Mouse (Mus musculus) liver, embryonic 16.5 days (tissue): ENCODE measurements around the gene Olfr522. TPM values are rescaled to one million over a fixed set of nuclear protein-coding genes. Genes with fewer than 3 reads are reported as not detected.

ENCODE experiments used
- ATAC-seq: fragments of 200-750 bp; cut with Nextera tagmentation; 2 replicates; pipeline ENCODE4 v1.8.0; 2017; ENCODE audit warnings: low read depth, mild to moderate bottlenecking, moderate number of reproducible peaks, moderate library complexity
- H3K27ac ChIP-seq: fragments of 300-500 bp; sonication (generic); 2 replicates; pipeline ENCODE4 v1.5.1; 2014; ENCODE audit warnings: mild to moderate bottlenecking, low read length
- H3K27me3 ChIP-seq: fragments of 300-500 bp; sonication (generic); 2 replicates; pipeline ENCODE4 v1.6.1; 2014; ENCODE audit warnings: low read depth, low read length, mixed read lengths; ENCODE audit not compliant: control insufficient read depth, insufficient read depth
- H3K36me3 ChIP-seq: fragments of 300-500 bp; sonication (generic); 2 replicates; pipeline ENCODE4 v1.6.1; 2014; ENCODE audit warnings: mild to moderate bottlenecking; ENCODE audit not compliant: control insufficient read depth, insufficient read depth
- H3K4me1 ChIP-seq: fragments of 300-500 bp; sonication (generic); 2 replicates; pipeline ENCODE4 v1.6.1; 2014; ENCODE audit warnings: low read depth, low read length, mixed read lengths; ENCODE audit not compliant: control insufficient read depth
- H3K4me2 ChIP-seq: fragments of 300-500 bp; sonication (generic); 2 replicates; pipeline ENCODE4 v1.6.1; 2014; ENCODE audit warnings: low read depth, low read length, mixed read lengths
- H3K4me3 ChIP-seq: fragments of 300-500 bp; sonication (generic); 2 replicates; pipeline ENCODE4 v1.5.1; 2014; ENCODE audit warnings: low read depth, mild to moderate bottlenecking, low read length
- H3K9ac ChIP-seq: fragments of 300-500 bp; sonication (generic); 2 replicates; pipeline ENCODE4 v1.6.1; 2014; ENCODE audit warnings: low read depth, low read length
- H3K9me3 ChIP-seq: fragments of 300-500 bp; sonication (generic); replicated peaks from 2 replicates; pipeline ENCODE4 v1.6.1; 2016; ENCODE audit warnings: low read length; ENCODE audit not compliant: control insufficient read depth
- WGBS: fragments of 180-500 bp; shearing (Covaris S2); extraction: QIAGEN DNeasy Blood & Tissue Kit; methylation state at CpG from one replicate; pipeline ENCODE4 v1.1.7; 2014; ENCODE audit not compliant: insufficient replicate concordance; 5-methylcytosine and 5-hydroxymethylcytosine counted together
- polyA plus RNA-seq: library from polyadenylated mRNA; unstranded; fragments of >200 nt; fragmentation: Nextera tagmentation; extraction: Ambion mirVana; gene quantifications from 2 replicates; pipeline ENCODE4 v1.2.1, GENCODE M21; 2015

Olfr522 gene
- polyA plus RNA-seq, 1 experiment from 2014 or later: not detected

GRCm38 (mm10) chr7:140111943-140112342 lies 52.6 kb downstream of the Olfr522 start:
- H3K4me3 ChIP-seq: no peak overlapping the region
- no peak overlapping the region for H3K27ac ChIP-seq
- no peaks in the 10 kb centered on the region for H3K9me3 ChIP-seq
- H3K4me1 ChIP-seq: peaks cover 10% of the 10 kb centered on the region
- no peak for ATAC-seq
- no peak overlapping the region for H3K4me2 ChIP-seq
- no peaks in the 10 kb centered on the region for H3K27me3 ChIP-seq
- peaks cover 10% of the 10 kb centered on the region for H3K36me3 ChIP-seq
- 33% methylated on average over 3 of the region's 3 CpGs for WGBS
- no peak overlapping the region for H3K9ac ChIP-seq

Other genes starting within 250 kb of the Olfr522 start
- not detected in 2 replicates for gene Utf1, start 221.0 kb downstream of the Olfr522 start, polyA plus RNA-seq
- not detected in 2 replicates for gene 6430531B16Rik, start 186.0 kb downstream of the Olfr522 start, polyA plus RNA-seq
- gene Adam8, start 172.2 kb downstream of the Olfr522 start, polyA plus RNA-seq: 1.6 and 1.8 TPM in 2 replicates
- gene Zfp511, start 128.4 kb downstream of the Olfr522 start, polyA plus RNA-seq: 15.5 and 16.5 TPM in 2 replicates
- gene Tubgcp2, start 128.1 kb downstream of the Olfr522 start, polyA plus RNA-seq: 22.2 and 23.3 TPM in 2 replicates
- gene Msx3, start 115.7 kb downstream of the Olfr522 start, polyA plus RNA-seq: not detected in 2 replicates
- gene Caly, start 82.2 kb downstream of the Olfr522 start, polyA plus RNA-seq: not detected in 2 replicates
- gene Prap1, start 71.4 kb downstream of the Olfr522 start, polyA plus RNA-seq: 9.5 TPM in 1 of 2 replicates, not detected in the other
- 8.4 and 11.6 TPM in 2 replicates for gene Fuom, start 62.3 kb downstream of the Olfr522 start, polyA plus RNA-seq
- 11.0 and 14.3 TPM in 2 replicates for gene Paox, start 49.0 kb downstream of the Olfr522 start, polyA plus RNA-seq
- gene Echs1, start 48.3 kb downstream of the Olfr522 start, polyA plus RNA-seq: 122 and 131 TPM in 2 replicates
- gene Mtg1, start 27.2 kb downstream of the Olfr522 start, polyA plus RNA-seq: 13.0 and 13.1 TPM in 2 replicates
- gene Sprn, start 9.9 kb downstream of the Olfr522 start, polyA plus RNA-seq: not detected in 2 replicates
- not detected in 2 replicates for gene Olfr523, start 8.5 kb upstream of the Olfr522 start, polyA plus RNA-seq
- gene Olfr524, start 41.2 kb upstream of the Olfr522 start, polyA plus RNA-seq: not detected in 2 replicates
- 0.05 and 0.06 TPM in 2 replicates for gene Cd163l1, start 53.5 kb upstream of the Olfr522 start, polyA plus RNA-seq
- gene 5830411N06Rik, start 82.5 kb upstream of the Olfr522 start, polyA plus RNA-seq: not detected in 2 replicates
- not detected in 2 replicates for gene Olfr525, start 156.1 kb upstream of the Olfr522 start, polyA plus RNA-seq
- not detected in 2 replicates for gene Olfr527, start 169.3 kb upstream of the Olfr522 start, polyA plus RNA-seq
- gene Olfr60, start 196.9 kb upstream of the Olfr522 start, polyA plus RNA-seq: not detected in 2 replicates
- not detected in 2 replicates for gene Olfr530, start 211.6 kb upstream of the Olfr522 start, polyA plus RNA-seq
- gene Olfr531, start 238.2 kb upstream of the Olfr522 start, polyA plus RNA-seq: not detected in 2 replicates